Mouse (Mus musculus) CD4-positive helper T cell, adult 2 months (primary cell): ENCODE measurements around the gene Gse1.

Experiments used
- DNase-seq: peaks from one replicate; pipeline ENCODE4 v3.0.0-alpha.2; 2012; ENCODE audit warnings: low read depth, missing footprints, low spot score

Gse1 gene

GRCm38 (mm10) chr8:120494903-120495302 lies 266.6 kb downstream of the Gse1 start:
- DNase-seq: no peak

GRCm38 (mm10) chr8:120495461-120495860 lies 267.2 kb downstream of the Gse1 start:
- no peak for DNase-seq

- no peak for DNase-seq
These were observed 268.2 kb downstream of the Gse1 start for GRCm38 (mm10) chr8:120496478-120496877.

GRCm38 (mm10) chr8:120497503-120497946 lies 269.3 kb downstream of the Gse1 start:
- DNase-seq: peak; percentile 47

GRCm38 (mm10) chr8:120498349-120498831 lies 270.1 kb downstream of the Gse1 start:
- DNase-seq: no peak

GRCm38 (mm10) chr8:120498926-120499605 lies 270.8 kb downstream of the Gse1 start:
- no peak for DNase-seq

GRCm38 (mm10) chr8:120500701-120501261 lies 272.5 kb downstream of the Gse1 start:
- no peak for DNase-seq

GRCm38 (mm10) chr8:120501426-120501825 lies 273.2 kb downstream of the Gse1 start:
- DNase-seq: no peak

GRCm38 (mm10) chr8:120502428-120502827 lies 274.2 kb downstream of the Gse1 start:
- no peak for DNase-seq

- DNase-seq: no peak
These were observed 276.2 kb downstream of the Gse1 start for GRCm38 (mm10) chr8:120504251-120505081.

- no peak for DNase-seq
These were observed 276.8 kb downstream of the Gse1 start for GRCm38 (mm10) chr8:120505082-120505511.

GRCm38 (mm10) chr8:120505619-120506310 lies 277.5 kb downstream of the Gse1 start:
- DNase-seq: no peak

GRCm38 (mm10) chr8:120506562-120506961 lies 278.3 kb downstream of the Gse1 start:
- DNase-seq: peak; percentile 23

- DNase-seq: no peak
These were observed 279.0 kb downstream of the Gse1 start for GRCm38 (mm10) chr8:120507290-120507689.

GRCm38 (mm10) chr8:120509136-120510034 lies 281.1 kb downstream of the Gse1 start:
- DNase-seq: no peak

- no peak for DNase-seq
These were observed 281.8 kb downstream of the Gse1 start for GRCm38 (mm10) chr8:120510035-120510416.

GRCm38 (mm10) chr8:120510863-120511457 lies 282.7 kb downstream of the Gse1 start:
- no peak for DNase-seq

GRCm38 (mm10) chr8:120511737-120512136 lies 283.5 kb downstream of the Gse1 start:
- DNase-seq: no peak

GRCm38 (mm10) chr8:120512326-120512725 lies 284.1 kb downstream of the Gse1 start:
- no peak for DNase-seq

GRCm38 (mm10) chr8:120513145-120513544 lies 284.9 kb downstream of the Gse1 start:
- no peak for DNase-seq
